Mouse (Mus musculus) CH12.LX (cell line): ENCODE data around the gene Col25a1.

Source experiments
- BHLHE40 ChIP-seq: IDR thresholded peaks from 2 replicates; pipeline ENCODE4 v1.6.1; 2011; ENCODE audit warnings: mild to moderate bottlenecking, low read depth, low read length, improper control_type of control experiment
- CHD1 ChIP-seq: IDR thresholded peaks from 2 replicates; pipeline ENCODE4 v1.6.1; 2012; ENCODE audit warnings: low read depth, low read length, improper control_type of control experiment, inconsistent platforms
- CTCF ChIP-seq, 2 experiments: IDR thresholded peaks in 1 of 2; conservative IDR thresholded peaks in 1 of 2; 2 replicates each; pipeline ENCODE4 v1.5.1; 2011 to 2012; ENCODE audit warnings: low read depth in 2 of 2, low read length in 2 of 2, improper control_type of control experiment in 1 of 2, inconsistent platforms in 1 of 2, mild to moderate bottlenecking in 1 of 2, moderate library complexity in 1 of 2
- ELF1 ChIP-seq: IDR thresholded peaks from 2 replicates; pipeline ENCODE4 v1.6.1; 2014; ENCODE audit warnings: low read depth, mild to moderate bottlenecking, inconsistent platforms, low read length, improper control_type of control experiment
- HCFC1 ChIP-seq: IDR thresholded peaks from 2 replicates; pipeline ENCODE4 v1.6.1; 2012; ENCODE audit warnings: low read depth, mild to moderate bottlenecking, inconsistent platforms, low read length, improper control_type of control experiment
- MAX ChIP-seq: IDR thresholded peaks from 2 replicates; pipeline ENCODE4 v1.6.1; 2011; ENCODE audit warnings: low read length, improper control_type of control experiment
- POLR2A ChIP-seq: IDR thresholded peaks from 2 replicates; pipeline ENCODE4 v1.6.1; 2011; ENCODE audit warnings: low read depth, mild to moderate bottlenecking, improper control_type of control experiment, low read length
- TCF12 ChIP-seq: IDR thresholded peaks from 2 replicates; pipeline ENCODE4 v1.6.1; 2014; ENCODE audit warnings: low read depth, mild to moderate bottlenecking, inconsistent platforms, low read length, improper control_type of control experiment
- USF1 ChIP-seq: IDR thresholded peaks from 2 replicates; pipeline ENCODE4 v1.6.1; 2014; ENCODE audit warnings: low read depth, mild to moderate bottlenecking, inconsistent platforms, low read length, improper control_type of control experiment
- ZC3H11A ChIP-seq: IDR thresholded peaks from 2 replicates; pipeline ENCODE4 v1.6.1; 2012; ENCODE audit warnings: low read depth, mild to moderate bottlenecking, inconsistent platforms, low read length, improper control_type of control experiment
- ZNF384 ChIP-seq: IDR thresholded peaks from 2 replicates; pipeline ENCODE4 v1.6.1; 2012; ENCODE audit warnings: low read depth, low read length, improper control_type of control experiment, inconsistent platforms

DNA sequence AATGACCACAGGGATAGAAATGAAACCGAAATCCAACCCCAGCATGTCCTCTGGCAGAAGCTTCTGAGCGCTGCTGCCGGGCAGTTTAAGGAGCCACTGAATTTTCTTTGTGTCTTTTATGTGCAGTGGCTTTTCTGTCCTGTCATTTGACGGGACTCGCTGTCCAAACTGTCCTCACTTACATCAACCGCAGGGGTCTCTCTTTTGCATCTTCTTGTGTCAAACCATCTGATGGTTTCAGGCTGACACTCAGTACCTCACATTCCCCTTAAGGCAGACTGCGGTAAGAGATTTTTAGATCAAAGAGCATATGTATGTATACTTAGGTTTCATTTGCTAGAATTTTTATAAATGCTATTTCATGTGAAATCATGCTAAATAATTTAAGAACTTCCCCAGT lies 318.6 kb downstream of the Col25a1 start:
- TF ChIP-seq CTCF (conservative IDR thresholded peaks at IDR 0.05 in 1 of 2, IDR thresholded peaks at IDR 0.05 in 1 of 2; ENCODE audit: low read depth in 2 of 2, low read length in 2 of 2): no peak
- TF ChIP-seq ELF1: no peak
- no peak for TF ChIP-seq CHD1
- no peak for TF ChIP-seq MAX
- no peak for TF ChIP-seq POLR2A
- no peak for TF ChIP-seq USF1
- TF ChIP-seq ZC3H11A: no peak
- TF ChIP-seq TCF12: no peak
- TF ChIP-seq BHLHE40: no peak
- no peak for TF ChIP-seq ZNF384
- TF ChIP-seq HCFC1: no peak
